Comparison of ENCODE assay signal across 9 mouse cellular contexts in genomic region chr11:50476971-50477370, GRCm38 (mm10). TPM values are rescaled to one million over a fixed set of nuclear protein-coding genes. Genes with fewer than 3 reads are reported as not detected.
DNase-seq lines count a peak whose midpoint lies in the region; ATAC-seq and TF ChIP-seq lines count a peak whose summit lies in the region.
"Had no signal": no experiment of that assay in that cellular context is flagged by ENCODE, and none has a peak within 500 bp of the region (broad histone marks: within the 10 kb centered on the region; RNA-seq: fewer than 3 reads in every experiment).

No protein-coding gene starts in this region.

- H3K36me3 ChIP-seq in kidney, adult 2 months (ENCODE audit: control insufficient read depth, insufficient read depth, low read length): no peaks in the 10 kb centered on the region
- no peaks in the 10 kb centered on the region for H3K36me3 ChIP-seq in kidney, embryonic 16.5 days (ENCODE audit: insufficient read depth, low read length)
- H3K36me3 ChIP-seq in hindbrain, embryonic 14.5 days (replicated peaks; ENCODE audit: control insufficient read depth, insufficient read depth): no peaks in the 10 kb centered on the region
- H3K36me3 ChIP-seq: liver, embryonic 13.5 days had no signal

- H3K9me3 ChIP-seq in kidney, embryonic 16.5 days (ENCODE audit: low read length): no peaks in the 10 kb centered on the region
- H3K9me3 ChIP-seq in hindbrain, embryonic 14.5 days (ENCODE audit: control insufficient read depth, low read length): no peaks in the 10 kb centered on the region
- H3K9me3 ChIP-seq: liver, embryonic 13.5 days had no signal

- H3K4me2 ChIP-seq in kidney, embryonic 16.5 days (replicated peaks; ENCODE audit: low read depth, low read length): no peak overlapping the region
- no peak overlapping the region for H3K4me2 ChIP-seq in hindbrain, embryonic 14.5 days (replicated peaks)
- H3K4me2 ChIP-seq: liver, embryonic 13.5 days had no signal

- no peak for TF ChIP-seq POLR2A in kidney, adult 2 months (IDR thresholded peaks at IDR 0.05; ENCODE audit: low read depth, low read length)
- no peak for TF ChIP-seq POLR2A in brain, embryonic 14.5 days (IDR thresholded peaks at IDR 0.05; ENCODE audit: borderline replicate concordance, extremely low read depth, insufficient read depth, insufficient read length, poor library complexity, severe bottlenecking)

- ATAC-seq in kidney, embryonic 16.5 days (ENCODE audit: low FRiP score, low TSS enrichment): no peak
- peak; percentile 66; the same call in 1 of the 2 replicates for ATAC-seq in hindbrain, embryonic 14.5 days (ENCODE audit: low FRiP score)

- H3K4me1 ChIP-seq in kidney, adult 2 months (ENCODE audit: control insufficient read depth, insufficient read depth, low read length): no peaks in the 10 kb centered on the region
- no peaks in the 10 kb centered on the region for H3K4me1 ChIP-seq in kidney, embryonic 16.5 days (ENCODE audit: insufficient read depth, low read length)
- H3K4me1 ChIP-seq in hindbrain, embryonic 14.5 days (replicated peaks; ENCODE audit: control insufficient read depth, insufficient read depth, low read length): peaks cover 10% of the 10 kb centered on the region; the same call in 1 of the 2 replicates
- H3K4me1 ChIP-seq: liver, embryonic 13.5 days had no signal

- no peak overlapping the region for H3K4me3 ChIP-seq in kidney, adult 2 months (ENCODE audit: insufficient read depth, low read depth, low read length)
- H3K4me3 ChIP-seq in kidney, embryonic 16.5 days (ENCODE audit: low read length): no peak overlapping the region
- H3K4me3 ChIP-seq in hindbrain, embryonic 14.5 days (replicated peaks; ENCODE audit: low read length): no peak overlapping the region
- H3K4me3 ChIP-seq: liver, embryonic 13.5 days had no signal

- H3K27me3 ChIP-seq in kidney, adult 2 months (replicated peaks; ENCODE audit: control insufficient read depth, insufficient read depth, low read length): no peaks in the 10 kb centered on the region
- no peaks in the 10 kb centered on the region for H3K27me3 ChIP-seq in kidney, embryonic 16.5 days (ENCODE audit: insufficient read depth, low read length)
- no peaks in the 10 kb centered on the region for H3K27me3 ChIP-seq in hindbrain, embryonic 14.5 days (ENCODE audit: control insufficient read depth, insufficient read depth, low read length)
- H3K27me3 ChIP-seq: liver, embryonic 13.5 days had no signal

- no peak overlapping the region for H3K9ac ChIP-seq in kidney, embryonic 16.5 days (replicated peaks; ENCODE audit: low read length)
- H3K9ac ChIP-seq in hindbrain, embryonic 14.5 days: no peak overlapping the region
- H3K9ac ChIP-seq: liver, embryonic 13.5 days had no signal

- WGBS in kidney, adult 2 months: 18% methylated on average over 6 of the region's 6 CpGs
- 26% methylated on average over 6 of the region's 6 CpGs for WGBS in kidney, embryonic 16.5 days
- 13% methylated on average over 6 of the region's 6 CpGs for WGBS in hindbrain, embryonic 14.5 days

- TF ChIP-seq CTCF in kidney, adult 2 months (conservative IDR thresholded peaks at IDR 0.05; ENCODE audit: insufficient read depth, insufficient read length, low read depth, low read length): no peak
- no peak for TF ChIP-seq CTCF in brain, embryonic 14.5 days (IDR thresholded peaks at IDR 0.05; ENCODE audit: borderline replicate concordance, extremely low read depth, insufficient read depth, insufficient read length)

- DNase-seq in cerebellum, postnatal 10 days: peak; percentile 51 to 53
- DNase-seq in cerebellum, adult 18-20 months: no peak
- DNase-seq in kidney, adult 2 months: peak; percentile 14
- DNase-seq in brain, embryonic 14.5 days (ENCODE audit: low read depth): peak; percentile 93
- DNase-seq in hindbrain, embryonic 14.5 days (ENCODE audit: low spot score): peak; percentile 78
- no peak for DNase-seq in layer of hippocampus, adult 9-11 months
- DNase-seq in adrenal gland, postnatal 10 days: no peak
- DNase-seq: liver, embryonic 13.5 days had no signal

- H3K27ac ChIP-seq in kidney, adult 2 months (ENCODE audit: insufficient read depth, low read depth, low read length): no peak overlapping the region
- H3K27ac ChIP-seq in kidney, embryonic 16.5 days (ENCODE audit: low read length): no peak overlapping the region
- no peak overlapping the region for H3K27ac ChIP-seq in hindbrain, embryonic 14.5 days
- H3K27ac ChIP-seq: liver, embryonic 13.5 days had no signal

RNA-seq across cellular contexts. Expression of gene Rufy1, which starts 46.0 kb away (rescaled TPM):
- 27.7 and 30.4 TPM in 2 replicates for polyA plus RNA-seq in kidney, adult 2 months (2012; rRNA removed)
- 27.4 and 27.5 TPM in 2 replicates for polyA plus RNA-seq in kidney, embryonic 16.5 days (2015; fragmentation: Nextera tagmentation; extraction: Ambion mirVana)
- 20.8 and 23.0 TPM in 2 replicates for polyA plus RNA-seq in brain, embryonic 14.5 days (2012; rRNA removed)
- 27.0 and 27.7 TPM in 2 replicates for polyA plus RNA-seq in hindbrain, embryonic 14.5 days (2014; fragmentation: Nextera tagmentation; extraction: Ambion mirVana)
- total RNA-seq in adrenal gland, postnatal 10 days (2021): 10 to 100 TPM; 24.0 to 25.3 TPM

Comparison
In these comparisons a context has a peak if more than half of its experiments do, and no peak if none do; other contexts are left out.
1. DNase-seq: peak in cerebellum, postnatal 10 days (2 of 2), kidney, adult 2 months (single experiment), brain, embryonic 14.5 days (single experiment) and hindbrain, embryonic 14.5 days (single experiment); none in cerebellum, adult 18-20 months (0 of 2), layer of hippocampus, adult 9-11 months (single experiment) and adrenal gland, postnatal 10 days (single experiment).